Mouse (Mus musculus) spleen, postnatal 36 days (tissue): ENCODE data around the gene Taf1b.
A peak's percentile ranks its signal among the peaks of the same experiment; 100 is the strongest.

ENCODE experiments used
- DNase-seq, 2 experiments: peaks; one replicate each; pipeline ENCODE4 v3.0.0; 2022; ENCODE audit warnings: low spot score in 2 of 2, mixed read lengths in 1 of 2

Gene Taf1b

GRCm38 (mm10) chr12:24603266-24603665, 105.1 kb downstream of the Taf1b start:
- peak; percentile 45 to 55 for DNase-seq

- DNase-seq, result no peak
Measured at GRCm38 (mm10) chr12:24606166-24606565, 108.0 kb downstream of the Taf1b start.
